24 mouse cellular contexts compared by ENCODE assay signal in the genomic region with DNA sequence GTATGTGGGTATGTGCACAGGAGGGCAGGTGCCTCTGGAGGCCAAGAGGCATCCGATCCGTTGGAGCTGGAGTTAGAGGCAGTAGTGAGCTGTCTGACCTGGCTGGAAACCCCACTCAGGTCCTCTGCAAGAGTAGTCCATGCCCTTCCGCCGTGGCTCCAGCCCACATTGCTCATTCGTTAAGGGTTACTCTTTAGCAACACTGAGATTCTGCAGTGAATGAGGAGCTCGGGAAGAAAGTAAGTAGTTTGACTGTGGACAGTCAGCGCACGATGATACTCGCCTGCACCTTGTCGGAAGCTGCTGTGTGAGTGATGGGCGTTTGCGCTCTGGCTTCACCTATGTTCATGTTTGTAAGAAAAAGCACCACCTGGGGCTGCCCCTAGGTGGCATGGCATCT. TPM values are rescaled to one million over a fixed set of nuclear protein-coding genes. Genes with fewer than 3 reads are reported as not detected.
DNase-seq lines count a peak whose midpoint lies in the region; ATAC-seq and TF ChIP-seq lines count a peak whose summit lies in the region.
"Had no signal": no experiment of that assay in that cellular context is flagged by ENCODE, and none has a peak within 500 bp of the region (broad histone marks: within the 10 kb centered on the region; RNA-seq: fewer than 3 reads in every experiment).

No protein-coding gene starts in this region.

- no peaks in the 10 kb centered on the region for H3K4me1 ChIP-seq in heart, adult 2 months (ENCODE audit: control insufficient read depth, insufficient read depth, low read length)
- H3K4me1 ChIP-seq in liver, adult 2 months (ENCODE audit: control insufficient read depth, insufficient read depth, low read length) = peaks cover 45% of the 10 kb centered on the region
- peaks cover 3% of the 10 kb centered on the region; the same call in 1 of the 2 replicates for H3K4me1 ChIP-seq in liver, embryonic 11.5 days (replicated peaks; ENCODE audit: control insufficient read depth, insufficient read depth, low read length)
- peaks cover 25% of the 10 kb centered on the region for H3K4me1 ChIP-seq in kidney, embryonic 16.5 days (ENCODE audit: insufficient read depth, low read length)
- H3K4me1 ChIP-seq: embryonic facial prominence, embryonic 12.5 days; heart, embryonic 15.5 days; neural tube, embryonic 15.5 days had no signal

- no peaks in the 10 kb centered on the region for H3K9me3 ChIP-seq in liver, embryonic 11.5 days (ENCODE audit: control insufficient read depth, low read length)
- no peaks in the 10 kb centered on the region for H3K9me3 ChIP-seq in kidney, embryonic 16.5 days (ENCODE audit: low read length)
- H3K9me3 ChIP-seq: embryonic facial prominence, embryonic 12.5 days; heart, embryonic 15.5 days; hindbrain, embryonic 10.5 days; neural tube, embryonic 15.5 days had no signal

- no peak overlapping the region for H3K4me2 ChIP-seq in liver, embryonic 11.5 days
- H3K4me2 ChIP-seq in kidney, embryonic 16.5 days (replicated peaks; ENCODE audit: low read depth, low read length) = no peak overlapping the region
- H3K4me2 ChIP-seq: embryonic facial prominence, embryonic 12.5 days; heart, embryonic 15.5 days; neural tube, embryonic 15.5 days had no signal

- no peak for TF ChIP-seq EP300 in heart, adult 2 months (IDR thresholded peaks at IDR 0.05; ENCODE audit: insufficient read depth, low read depth, low read length)

- no peak overlapping the region for H3K27ac ChIP-seq in heart, adult 2 months
- peak overlapping the region; percentile 62 for H3K27ac ChIP-seq in liver, adult 2 months (replicated peaks; ENCODE audit: insufficient read depth, low read depth, low read length)
- no peak overlapping the region for H3K27ac ChIP-seq in liver, embryonic 11.5 days (ENCODE audit: low read depth, low read length)
- peak overlapping the region; percentile 77 for H3K27ac ChIP-seq in kidney, embryonic 16.5 days (ENCODE audit: low read length)
- H3K27ac ChIP-seq: embryonic facial prominence, embryonic 12.5 days; heart, embryonic 15.5 days; hindbrain, embryonic 10.5 days; neural tube, embryonic 15.5 days had no signal

- no peaks in the 10 kb centered on the region for H3K36me3 ChIP-seq in heart, adult 2 months (ENCODE audit: control insufficient read depth, insufficient read depth, low read length)
- no peaks in the 10 kb centered on the region for H3K36me3 ChIP-seq in liver, adult 2 months (ENCODE audit: control insufficient read depth, insufficient read depth, low read length)
- H3K36me3 ChIP-seq in liver, embryonic 11.5 days (ENCODE audit: control insufficient read depth, insufficient read depth, low read length) = no peaks in the 10 kb centered on the region
- no peaks in the 10 kb centered on the region for H3K36me3 ChIP-seq in kidney, embryonic 16.5 days (ENCODE audit: insufficient read depth, low read length)
- H3K36me3 ChIP-seq: embryonic facial prominence, embryonic 12.5 days; heart, embryonic 15.5 days; hindbrain, embryonic 10.5 days; neural tube, embryonic 15.5 days had no signal

- no peak overlapping the region for H3K4me3 ChIP-seq in heart, adult 2 months
- no peak overlapping the region for H3K4me3 ChIP-seq in liver, adult 2 months (ENCODE audit: insufficient read depth, low read depth, low read length)
- H3K4me3 ChIP-seq in liver, embryonic 11.5 days (ENCODE audit: low read depth, low read length) = no peak overlapping the region
- no peak overlapping the region for H3K4me3 ChIP-seq in kidney, embryonic 16.5 days (ENCODE audit: low read length)
- H3K4me3 ChIP-seq: embryonic facial prominence, embryonic 12.5 days; heart, embryonic 15.5 days; hindbrain, embryonic 10.5 days; myocyte; neural tube, embryonic 15.5 days had no signal

- no peak for ATAC-seq in liver, embryonic 11.5 days (replicated peaks; ENCODE audit: low FRiP score)
- ATAC-seq in kidney, embryonic 16.5 days (ENCODE audit: low FRiP score, low TSS enrichment) = no peak
- ATAC-seq: activated CD4-positive, CD25-positive, alpha-beta regulatory T cell, adult 4 months had no signal

- no peaks in the 10 kb centered on the region for H3K79me2 ChIP-seq in heart, adult 2 months (replicated peaks; ENCODE audit: control insufficient read depth, insufficient read depth, low read length)
- H3K79me2 ChIP-seq in liver, adult 2 months (ENCODE audit: control insufficient read depth, insufficient read depth, low read length) = no peaks in the 10 kb centered on the region

- TF ChIP-seq POLR2A in heart, adult 2 months (IDR thresholded peaks at IDR 0.05; ENCODE audit: insufficient read depth, low read depth, low read length) = no peak
- no peak for TF ChIP-seq POLR2A in liver, adult 2 months (IDR thresholded peaks at IDR 0.05; ENCODE audit: extremely low read depth, insufficient read depth, low read length)

- H3K9ac ChIP-seq in heart, adult 2 months (ENCODE audit: low read depth, low read length) = no peak overlapping the region
- H3K9ac ChIP-seq in liver, adult 2 months (ENCODE audit: low read depth, low read length) = peak overlapping the region; percentile 9
- no peak overlapping the region for H3K9ac ChIP-seq in liver, embryonic 11.5 days (ENCODE audit: low read depth, low read length)
- no peak overlapping the region for H3K9ac ChIP-seq in kidney, embryonic 16.5 days (replicated peaks; ENCODE audit: low read length)
- H3K9ac ChIP-seq: embryonic facial prominence, embryonic 12.5 days; heart, embryonic 15.5 days; neural tube, embryonic 15.5 days had no signal

- peak; percentile 30 for TF ChIP-seq CTCF in heart, adult 2 months (IDR thresholded peaks at IDR 0.05)
- 0 out of 2 replicates have a peak, but pooled peaks have one; percentile 26 for TF ChIP-seq CTCF in liver, adult 2 months (IDR thresholded peaks at IDR 0.05; ENCODE audit: low read depth, low read length)

- 84% methylated on average over 12 of the region's 12 CpGs for WGBS in heart, adult 2 months
- WGBS in liver, adult 2 months = 60% methylated on average over 12 of the region's 12 CpGs
- WGBS in liver, embryonic 11.5 days = 83% methylated on average over 12 of the region's 12 CpGs
- 81% methylated on average over 12 of the region's 12 CpGs for WGBS in kidney, embryonic 16.5 days

- no peaks in the 10 kb centered on the region for H3K27me3 ChIP-seq in heart, adult 2 months (ENCODE audit: control insufficient read depth, insufficient read depth, low read length)
- H3K27me3 ChIP-seq in liver, adult 2 months (ENCODE audit: control insufficient read depth, insufficient read depth, low read length) = no peaks in the 10 kb centered on the region
- H3K27me3 ChIP-seq in liver, embryonic 11.5 days (replicated peaks; ENCODE audit: control insufficient read depth, insufficient read depth, low read length) = no peaks in the 10 kb centered on the region
- H3K27me3 ChIP-seq in kidney, embryonic 16.5 days (ENCODE audit: insufficient read depth, low read length) = no peaks in the 10 kb centered on the region
- H3K27me3 ChIP-seq: CH12.LX; embryonic facial prominence, embryonic 12.5 days; heart, embryonic 15.5 days; neural tube, embryonic 15.5 days had no signal

- no peak for DNase-seq in heart, adult 2 months
- no peak for DNase-seq in heart, postnatal 4 days
- peak; percentile 50 for DNase-seq in liver, adult 2 months (ENCODE audit: extremely low read depth, low read depth, low spot score)
- DNase-seq in liver, embryonic 11.5 days (ENCODE audit: low spot score) = no peak
- DNase-seq in ES-CJ7 (ENCODE audit: low read depth, low spot score) = peak; percentile 49
- DNase-seq in adrenal gland, postnatal 10 days = no peak
- DNase-seq in lung, postnatal 10 days = no peak
- DNase-seq: adrenal gland, postnatal 25 days; cerebellum, adult 8-10 months; heart, adult 18-20 months; lung, adult 18-20 months; midbrain, embryonic 14.5 days; retina, postnatal 1 day; right cerebral cortex, postnatal 4 days had no signal

- intact Hi-C loops in heart, adult 2 months (cut with DNase I) = no loop called here

RNA-seq across cellular contexts. Expression of a gene that starts 17.0 kb away (rescaled TPM):
- under 1 TPM; 0.16 to 0.23 TPM for total RNA-seq in heart, adult 2 months (2021)
- polyA plus RNA-seq in heart, adult 2 months (2012; rRNA removed) = 0.16 TPM in 1 of 2 replicates, not detected in the other
- total RNA-seq in heart, postnatal 4 days (2021) = under 1 TPM; 0.16 to 0.26 TPM
- total RNA-seq in liver, adult 2 months (2014; rRNA removed) = 50.2 and 111 TPM in 2 replicates
- polyA plus RNA-seq in liver, adult 2 months (2012; rRNA removed) = 16.3 and 20.0 TPM in 2 replicates
- 0.27 and 0.49 TPM in 2 replicates for polyA plus RNA-seq in liver, embryonic 11.5 days (2014; fragmentation: Nextera tagmentation; extraction: Ambion mirVana)
- 31.8 and 42.0 TPM in 2 replicates for polyA plus RNA-seq in kidney, embryonic 16.5 days (2015; fragmentation: Nextera tagmentation; extraction: Ambion mirVana)
- total RNA-seq in adrenal gland, postnatal 10 days (2021) = under 1 TPM; 0.36 to 0.63 TPM
- total RNA-seq: common myeloid progenitor, adult 5-6 weeks; gastrocnemius, adult 8-10 months; heart, adult 18-20 months had no signal

RNA-seq across cellular contexts. Expression of a gene that starts 44.9 kb away (rescaled TPM):
- total RNA-seq in heart, adult 2 months (2021) = 100 to 1,000 TPM; 122 to 142 TPM
- polyA plus RNA-seq in heart, adult 2 months (2012; rRNA removed) = 36.1 and 86.5 TPM in 2 replicates
- total RNA-seq in heart, postnatal 4 days (2021) = 100 to 1,000 TPM; 117 to 118 TPM
- total RNA-seq in liver, adult 2 months (2014; rRNA removed) = 13.4 and 14.0 TPM in 2 replicates
- polyA plus RNA-seq in liver, adult 2 months (2012; rRNA removed) = 7.1 and 10.3 TPM in 2 replicates
- polyA plus RNA-seq in liver, embryonic 11.5 days (2014; fragmentation: Nextera tagmentation; extraction: Ambion mirVana) = 18.9 and 23.7 TPM in 2 replicates
- polyA plus RNA-seq in kidney, embryonic 16.5 days (2015; fragmentation: Nextera tagmentation; extraction: Ambion mirVana) = 33.0 and 36.5 TPM in 2 replicates
- total RNA-seq in adrenal gland, postnatal 10 days (2021) = 10 to 100 TPM; 30.9 to 43.6 TPM

RNA-seq across cellular contexts. Expression of a gene that starts 45.2 kb away (rescaled TPM):
- 1 to 10 TPM; 3.5 to 4.2 TPM for total RNA-seq in heart, adult 2 months (2021)
- polyA plus RNA-seq in heart, adult 2 months (2012; rRNA removed) = 1.1 and 1.2 TPM in 2 replicates
- 1 to 10 TPM; 4.1 to 5.3 TPM for total RNA-seq in heart, postnatal 4 days (2021)
- total RNA-seq in liver, adult 2 months (2014; rRNA removed) = 1.5 and 2.0 TPM in 2 replicates
- polyA plus RNA-seq in liver, adult 2 months (2012; rRNA removed) = 1.3 and 1.7 TPM in 2 replicates
- 6.4 and 6.8 TPM in 2 replicates for polyA plus RNA-seq in liver, embryonic 11.5 days (2014; fragmentation: Nextera tagmentation; extraction: Ambion mirVana)
- 14.9 and 15.2 TPM in 2 replicates for polyA plus RNA-seq in kidney, embryonic 16.5 days (2015; fragmentation: Nextera tagmentation; extraction: Ambion mirVana)
- total RNA-seq in adrenal gland, postnatal 10 days (2021) = 1 to 10 TPM; 5.7 to 6.8 TPM

Comparison
In these comparisons a context has a peak if more than half of its experiments do, and no peak if none do; other contexts are left out.
1. DNase-seq: peak in liver, adult 2 months (single experiment) and ES-CJ7 (single experiment); none in heart, adult 2 months (0 of 2), heart, postnatal 4 days (single experiment), liver, embryonic 11.5 days (single experiment), adrenal gland, postnatal 10 days (single experiment) and lung, postnatal 10 days (single experiment).
2. H3K27ac ChIP-seq: peak in liver, adult 2 months (single experiment) and kidney, embryonic 16.5 days (single experiment); none in heart, adult 2 months (single experiment) and liver, embryonic 11.5 days (single experiment).
3. RNA of a gene that starts 17.0 kb away (total RNA-seq): 50.2 to 111 TPM in liver, adult 2 months; 0.36 to 0.63 TPM in adrenal gland, postnatal 10 days, 0.16 to 0.26 TPM in heart, postnatal 4 days and 0.16 to 0.23 TPM in heart, adult 2 months; every median in the first group is over 10 times any median in the second.